Mouse (Mus musculus): Measurements from ENCODE around the gene Fam83c.
A peak's percentile ranks its signal among the peaks of the same experiment; 100 is the strongest.
"Not testable (repeated sequence)": the region's sequence is repeated elsewhere in the genome, so short reads cannot be mapped to it uniquely, and the experiment has no call there.

Gene Fam83c

DNA sequence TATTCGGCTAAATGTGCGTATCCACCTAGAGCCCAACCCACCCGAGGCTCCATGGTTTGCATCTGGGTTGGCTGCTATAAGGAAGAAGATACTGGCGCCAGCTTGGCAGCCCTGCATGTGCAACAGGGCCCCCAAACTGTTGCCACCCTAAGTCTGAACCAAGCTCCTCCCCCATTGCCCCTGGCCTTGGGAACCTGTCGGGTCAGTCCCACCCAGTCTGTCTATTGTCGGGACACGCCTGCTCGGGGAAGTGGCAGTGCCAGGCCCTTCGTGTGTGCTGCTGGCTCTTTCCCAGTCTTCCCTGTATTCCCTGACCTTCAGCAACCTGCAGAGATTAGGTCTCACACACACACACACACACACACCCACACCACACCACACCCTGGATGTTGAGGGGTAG is at the start of gene Fam83c:
TSS of gene Fam83c (minus strand) at position 123 of the 400 bp plus-strand sequence.
- no peak for DNase-seq (ENCODE audit: extremely low read depth, insufficient read length, low spot score)

DNA sequence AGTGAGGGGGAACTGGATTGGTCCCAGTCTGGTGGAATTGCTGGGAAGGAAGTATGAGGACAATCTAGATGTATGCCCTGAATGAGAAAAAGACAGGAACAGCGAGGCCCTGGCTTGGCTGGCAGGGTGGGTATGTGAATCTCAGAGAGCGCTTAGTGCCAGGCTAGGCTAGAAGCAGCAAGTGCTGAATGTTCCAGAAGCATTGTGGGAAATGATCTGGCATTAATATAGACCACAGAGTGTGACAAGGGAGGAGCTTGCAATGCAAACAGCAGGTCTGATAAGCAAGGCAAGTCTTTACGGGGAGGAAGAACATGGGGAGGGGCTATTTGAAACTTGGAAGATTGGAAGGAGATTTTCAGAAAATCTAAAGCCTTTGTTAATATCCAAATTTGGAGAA is 47.4 kb upstream of the Fam83c start:
- no peak for DNase-seq (ENCODE audit: extremely low read depth, insufficient read length, low spot score)

DNA sequence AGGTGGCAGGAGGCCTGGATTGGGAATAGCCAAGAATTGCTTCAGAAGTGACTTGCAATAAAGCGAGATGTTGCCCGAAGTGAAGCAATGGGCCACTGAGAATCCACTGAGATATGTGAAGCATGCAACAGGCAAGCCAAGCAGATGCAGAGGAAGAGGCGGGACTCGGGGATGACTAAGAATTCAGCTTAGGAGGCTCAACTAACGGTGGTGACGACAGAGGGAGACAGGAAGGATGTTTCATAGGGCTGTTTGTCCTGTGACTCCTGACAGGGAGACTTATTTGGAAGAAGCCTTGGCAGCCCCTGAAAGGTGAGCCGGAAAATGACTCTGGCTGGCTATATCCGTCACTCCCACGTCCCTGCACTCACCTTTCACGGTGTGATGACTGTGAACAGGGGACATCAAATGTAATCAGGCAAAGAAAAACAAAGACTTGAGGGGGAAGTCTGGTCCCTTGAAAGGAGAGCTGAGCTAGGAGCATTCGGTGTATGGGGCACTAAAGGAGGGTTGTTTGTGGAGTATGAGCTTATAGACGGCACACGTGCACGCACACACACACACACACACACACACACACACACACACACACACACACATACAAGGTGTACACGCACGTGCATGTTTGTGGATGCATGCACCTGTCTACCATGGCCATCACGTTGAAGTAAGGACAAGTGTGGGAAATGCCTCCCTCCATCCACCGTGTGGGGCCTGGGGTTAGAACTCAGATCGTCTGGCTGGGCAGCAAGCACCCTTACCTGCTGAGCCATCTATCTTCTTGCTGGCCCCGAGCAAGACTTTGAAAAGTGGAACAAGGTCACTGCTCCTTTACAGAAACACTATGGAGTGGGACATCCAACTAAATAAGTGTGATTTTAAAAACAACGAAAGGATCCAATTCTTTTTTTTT is 44.6 kb upstream of the Fam83c start:
- peak; percentile 86 for DNase-seq (ENCODE audit: extremely low read depth, insufficient read length, low spot score)

DNA sequence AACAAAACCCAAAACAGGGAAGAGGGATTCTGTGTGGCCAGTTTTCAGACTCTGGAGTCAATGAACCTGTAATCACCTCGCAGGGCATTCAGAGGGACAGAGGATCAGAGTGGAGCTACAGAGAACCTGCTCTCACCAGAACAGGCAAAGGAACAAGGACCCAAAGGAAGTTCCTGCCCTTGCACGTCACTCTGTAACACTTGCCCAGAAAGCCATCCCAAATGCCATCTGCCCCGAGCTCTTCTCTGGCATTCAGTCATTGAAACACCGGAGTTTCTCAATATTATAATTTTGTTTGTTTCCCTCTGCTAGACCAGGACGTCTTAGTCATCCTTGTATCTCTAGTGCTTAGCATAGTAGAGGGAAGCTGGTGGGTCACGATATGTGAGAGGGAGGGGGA is 39.0 kb upstream of the Fam83c start:
- DNase-seq (ENCODE audit: extremely low read depth, insufficient read length, low spot score), result peak; percentile 46

DNA sequence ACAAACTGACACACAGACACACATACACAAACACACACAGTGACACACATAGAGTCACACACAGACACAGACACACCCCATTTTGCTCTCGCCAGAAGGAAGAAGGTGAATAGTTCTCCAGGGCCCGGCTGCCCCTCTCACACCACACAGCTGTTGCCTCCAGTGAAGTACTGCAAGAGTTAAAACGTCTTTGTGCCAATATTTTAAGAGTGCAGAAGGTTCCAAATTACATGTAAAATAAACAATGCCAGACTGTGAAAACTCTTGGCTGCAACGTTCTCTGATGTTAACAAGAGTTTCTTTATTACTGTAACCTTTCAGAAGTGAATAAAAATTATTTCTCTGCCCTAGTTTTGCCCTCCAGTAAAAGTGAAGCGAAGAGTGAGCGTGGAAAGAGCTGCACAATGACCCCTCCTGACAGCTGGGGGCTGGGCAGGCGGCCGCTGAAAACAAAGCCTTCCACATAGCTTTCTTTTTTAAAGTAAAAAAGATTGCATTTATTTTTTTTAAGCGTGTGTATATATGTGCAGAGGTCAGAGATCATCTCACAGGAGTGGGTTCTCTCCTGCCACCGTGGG is 38.4 kb upstream of the Fam83c start:
- DNase-seq (ENCODE audit: extremely low read depth, insufficient read length, low spot score), result no peak

DNA sequence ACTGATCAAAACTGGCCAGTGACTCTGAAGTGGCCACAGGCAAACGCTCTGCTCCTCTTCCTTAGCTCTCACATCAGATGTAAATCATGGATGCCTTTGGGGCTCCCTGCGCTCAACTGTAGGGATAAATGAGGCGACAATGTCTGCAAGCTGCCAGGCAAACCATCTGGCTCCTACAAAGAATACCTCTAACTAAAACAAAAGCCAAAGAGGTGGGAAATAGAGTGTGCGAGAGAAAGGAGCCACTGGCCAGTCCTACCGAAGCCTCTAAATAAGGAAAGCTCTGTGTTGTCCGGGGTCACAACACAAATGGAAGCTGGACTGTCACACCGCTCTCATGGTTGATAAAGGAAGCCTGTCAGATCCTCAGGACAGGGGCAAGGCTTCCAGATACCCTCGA is 37.8 kb upstream of the Fam83c start:
- no peak for DNase-seq (ENCODE audit: extremely low read depth, insufficient read length, low spot score)

DNA sequence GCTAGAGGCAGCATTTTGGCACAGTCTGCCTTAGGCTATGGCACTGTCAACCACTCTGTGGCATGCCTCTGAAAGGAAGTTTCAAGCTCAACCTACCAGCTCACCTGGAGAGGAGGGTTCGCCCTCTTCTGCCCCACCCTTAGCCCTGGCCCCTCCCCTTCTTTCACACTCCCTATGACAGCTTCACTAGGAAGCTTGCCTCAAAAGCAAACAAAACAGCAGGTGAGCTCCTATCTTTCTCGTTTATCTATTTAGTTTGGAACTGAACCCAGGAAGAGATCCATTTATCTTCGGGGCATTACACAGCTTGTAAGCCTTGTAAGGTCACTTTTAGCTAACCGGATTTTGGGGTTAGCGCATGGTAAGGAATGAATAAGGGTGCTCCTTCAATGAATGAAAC is 35.1 kb upstream of the Fam83c start:
- DNase-seq (ENCODE audit: extremely low read depth, insufficient read length, low spot score), result no peak

DNA sequence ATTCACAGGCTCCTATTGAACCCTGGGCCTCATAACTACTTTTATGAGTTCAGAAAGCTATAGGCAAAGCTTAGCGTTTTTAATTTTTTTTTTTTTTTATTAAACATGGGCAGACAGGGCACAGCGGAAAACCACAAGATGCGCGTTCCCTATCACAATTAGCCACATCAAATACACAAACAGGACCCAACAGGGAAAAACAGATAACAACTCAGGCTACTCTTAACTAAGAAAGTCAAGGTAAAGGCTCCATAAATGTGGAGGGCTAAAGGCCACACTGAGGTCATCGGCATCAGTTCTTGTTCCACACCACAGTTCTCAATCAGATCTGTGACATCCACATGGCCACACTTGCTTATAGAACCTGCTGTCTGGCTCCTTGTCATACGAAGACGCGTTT is 33.7 kb upstream of the Fam83c start:
- DNase-seq (ENCODE audit: extremely low read depth, insufficient read length, low spot score), result no peak

DNA sequence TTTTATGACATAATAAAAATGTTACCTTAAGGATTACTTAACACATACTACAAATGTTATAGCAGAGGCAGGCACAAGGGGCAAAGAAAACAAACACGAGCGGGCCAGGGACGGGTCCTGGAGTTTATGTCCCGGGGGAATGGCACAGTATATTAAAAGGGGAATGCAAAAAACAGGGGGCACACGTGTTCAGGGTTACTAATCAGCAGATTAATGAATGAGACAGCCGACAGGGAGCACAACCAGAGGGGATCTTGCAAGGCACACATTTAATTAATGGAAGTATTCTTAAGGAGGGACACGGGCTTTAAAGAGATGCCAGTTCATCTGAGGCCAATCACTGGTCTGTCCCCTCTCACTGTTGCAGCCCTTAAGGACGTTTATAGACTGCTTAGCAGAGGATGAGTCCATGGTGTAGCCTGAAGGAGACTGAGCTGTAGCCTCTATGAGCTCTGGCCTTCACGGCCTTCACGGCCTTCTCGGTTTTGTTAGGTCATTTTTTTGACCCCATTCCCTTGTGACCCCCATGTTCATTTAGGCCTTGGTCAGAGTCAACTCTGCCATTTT is 28.7 kb upstream of the Fam83c start:
- DNase-seq (ENCODE audit: extremely low read depth, insufficient read length, low spot score), result no peak

DNA sequence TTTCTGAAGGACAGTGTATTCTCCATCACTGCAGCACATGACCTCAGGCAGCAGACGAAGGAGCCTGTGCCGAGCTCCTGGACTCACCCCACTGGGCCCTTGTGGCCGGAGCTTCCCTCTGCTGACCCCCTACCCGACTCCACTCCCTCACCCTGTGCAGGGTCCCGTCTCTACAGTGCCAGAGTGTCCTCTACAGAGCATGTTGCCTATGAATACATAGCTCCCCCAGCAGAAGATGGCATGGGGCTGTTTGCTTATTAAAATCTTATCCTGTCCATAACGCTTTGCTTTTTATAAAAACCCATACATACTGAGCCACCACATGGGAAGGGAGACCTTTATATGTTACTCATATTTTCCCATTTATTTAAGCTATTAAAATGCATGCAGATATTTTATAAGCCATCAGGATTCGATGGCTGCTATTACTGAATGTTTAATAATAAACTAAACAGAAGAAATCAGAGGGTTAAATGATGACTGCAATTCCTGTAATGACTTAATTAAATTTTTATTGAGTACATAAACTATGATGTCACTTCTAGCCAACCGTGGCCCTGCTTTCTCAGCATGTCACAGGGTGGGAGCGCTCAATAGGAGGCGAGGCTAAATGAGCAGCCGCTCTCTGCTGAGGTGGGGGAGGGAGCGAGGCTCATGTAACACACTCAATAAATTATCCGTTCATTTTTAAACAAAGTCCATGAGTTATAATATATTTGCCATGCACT is 28.1 kb upstream of the Fam83c start:
- no peak for DNase-seq (ENCODE audit: extremely low read depth, insufficient read length, low spot score)

DNA sequence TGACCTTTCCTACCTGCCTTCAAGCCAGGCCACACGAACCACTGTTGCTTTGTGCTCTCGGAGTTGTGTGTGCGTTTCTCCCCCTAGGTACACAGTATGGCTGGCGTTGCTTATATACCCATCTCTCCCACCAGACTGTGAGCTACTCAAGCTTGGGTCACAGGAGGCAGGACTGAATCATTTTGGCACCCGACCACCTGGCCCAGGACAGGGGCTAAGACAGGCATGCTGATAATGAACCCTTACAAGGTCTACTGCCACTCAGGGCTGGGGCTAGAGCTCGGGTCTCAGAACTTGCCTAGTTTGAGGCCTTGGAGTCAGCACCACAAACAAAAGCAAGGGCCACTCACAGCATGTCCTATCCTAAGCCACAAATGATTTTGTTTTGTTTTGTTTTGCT is 26.9 kb upstream of the Fam83c start:
- no peak for DNase-seq (ENCODE audit: extremely low read depth, insufficient read length, low spot score)

DNA sequence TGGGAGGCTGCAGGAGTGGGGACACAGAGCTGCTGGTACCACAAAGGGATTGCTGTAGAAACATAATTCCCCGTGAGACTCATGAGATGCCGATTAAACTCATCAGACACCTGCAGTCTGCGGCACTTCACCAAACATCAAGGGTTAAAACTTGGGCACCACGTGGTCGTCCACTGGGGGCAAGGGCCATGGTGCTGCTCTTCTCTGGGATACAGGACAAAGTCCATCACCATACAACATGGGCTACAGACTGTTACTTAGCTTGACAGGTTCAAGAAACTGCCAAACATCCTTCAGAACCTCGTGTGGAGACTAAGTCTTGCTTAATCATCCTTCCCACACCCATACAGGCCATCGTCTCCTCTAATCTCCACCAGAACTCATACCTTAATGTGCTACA is 25.4 kb upstream of the Fam83c start:
- no peak for DNase-seq (ENCODE audit: extremely low read depth, insufficient read length, low spot score)

DNA sequence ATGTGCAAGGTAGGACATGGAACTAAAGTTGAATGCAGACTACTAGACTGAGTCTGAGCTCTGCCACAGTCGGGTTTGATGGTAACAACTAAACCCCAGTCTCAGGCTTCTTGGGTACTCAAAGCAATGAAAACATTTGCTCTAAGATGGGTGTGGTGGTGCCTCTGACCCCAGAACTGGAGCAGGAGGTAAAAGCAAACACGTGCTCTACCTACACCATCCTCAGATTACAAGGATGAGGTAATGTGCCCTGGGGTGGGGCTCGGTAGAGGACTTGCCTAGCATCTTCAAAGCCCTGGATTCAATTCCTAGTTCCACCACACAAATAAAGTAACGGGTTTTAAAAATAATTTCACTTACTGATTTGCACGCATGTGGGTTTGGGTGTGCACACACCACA is 17.9 kb upstream of the Fam83c start:
- DNase-seq (ENCODE audit: extremely low read depth, insufficient read length, low spot score), result no peak

DNA sequence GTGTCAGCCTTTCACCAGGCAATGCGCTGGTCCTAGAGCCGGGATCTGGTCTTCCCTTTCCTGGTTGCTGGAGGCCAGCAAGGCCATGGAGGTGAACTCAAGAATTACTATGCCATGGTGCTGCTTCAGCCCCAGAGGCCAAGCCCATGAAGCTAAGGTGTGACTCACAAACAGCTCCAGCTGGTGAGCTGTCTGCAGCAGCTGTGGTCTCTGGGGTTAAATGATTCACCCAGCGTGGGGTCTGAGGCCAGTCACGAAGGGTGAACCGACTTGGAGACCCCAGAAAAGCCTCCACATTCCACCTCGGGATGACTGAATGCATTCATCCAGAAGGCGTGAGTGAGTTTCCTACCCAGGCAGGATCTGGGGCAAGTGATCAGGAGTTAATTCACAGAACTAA is 15.5 kb upstream of the Fam83c start:
- peak; percentile 74 for DNase-seq (ENCODE audit: extremely low read depth, insufficient read length, low spot score)

DNA sequence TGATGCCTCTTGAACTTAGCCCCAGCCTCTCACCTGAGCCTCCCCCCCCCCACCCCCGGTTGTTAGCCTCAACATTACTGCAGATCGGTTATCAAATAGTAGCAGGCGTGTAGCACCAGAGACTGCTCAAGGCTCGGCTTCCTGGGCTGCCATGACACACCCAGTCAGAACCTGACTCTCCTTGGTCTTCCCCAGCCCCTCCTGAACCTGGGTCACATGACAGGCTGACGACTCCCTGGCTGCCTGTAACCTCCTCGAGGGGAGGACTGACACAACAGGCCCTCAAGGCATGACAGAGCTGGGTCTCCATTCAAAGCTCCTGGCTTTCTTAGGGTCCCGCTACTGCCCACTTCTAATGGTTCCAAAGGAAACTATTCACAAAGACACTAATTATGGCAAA is 14.8 kb upstream of the Fam83c start:
- no peak for DNase-seq (ENCODE audit: extremely low read depth, insufficient read length, low spot score)

DNA sequence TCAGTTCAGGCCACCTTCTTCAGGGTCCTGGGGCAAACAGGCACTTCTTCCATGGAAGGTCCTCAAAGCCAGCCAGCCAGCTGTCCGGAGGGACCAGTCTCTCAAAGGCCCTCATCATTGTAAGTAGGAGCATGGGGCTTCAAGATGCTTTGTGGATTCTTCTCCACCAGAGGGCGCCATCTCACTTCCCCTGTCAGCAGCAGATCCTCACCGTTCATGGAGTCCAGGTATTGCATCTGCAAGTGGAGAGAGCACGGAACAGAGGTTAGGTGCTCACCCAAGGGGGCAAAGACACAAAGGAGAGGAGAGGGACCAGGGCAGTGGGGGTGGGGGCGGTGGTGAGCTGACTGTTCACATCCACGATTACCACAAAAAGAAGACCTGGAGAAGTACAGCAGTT is 13.6 kb upstream of the Fam83c start:
- peak; percentile 65 for DNase-seq (ENCODE audit: extremely low read depth, insufficient read length, low spot score)

DNA sequence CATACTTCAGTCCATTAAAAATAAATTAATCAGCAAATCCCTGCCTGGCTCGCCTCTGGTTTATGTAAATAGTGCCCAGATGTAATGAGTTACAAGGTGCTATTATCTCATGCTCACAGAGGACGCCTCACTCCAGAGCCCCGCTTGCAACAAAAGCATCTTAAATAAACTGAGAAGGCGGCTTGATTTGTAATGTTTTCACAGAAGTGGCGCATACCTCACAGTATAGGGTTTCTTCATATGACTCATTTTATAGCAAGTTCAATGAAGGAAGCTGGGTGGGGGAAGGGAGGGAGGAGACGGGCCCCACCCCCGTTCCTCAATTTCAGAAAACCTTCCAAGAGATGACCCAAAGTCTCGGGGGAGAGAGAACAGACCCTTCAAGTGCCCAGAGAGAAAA is 12.3 kb upstream of the Fam83c start:
- DNase-seq (ENCODE audit: extremely low read depth, insufficient read length, low spot score), result no peak

DNA sequence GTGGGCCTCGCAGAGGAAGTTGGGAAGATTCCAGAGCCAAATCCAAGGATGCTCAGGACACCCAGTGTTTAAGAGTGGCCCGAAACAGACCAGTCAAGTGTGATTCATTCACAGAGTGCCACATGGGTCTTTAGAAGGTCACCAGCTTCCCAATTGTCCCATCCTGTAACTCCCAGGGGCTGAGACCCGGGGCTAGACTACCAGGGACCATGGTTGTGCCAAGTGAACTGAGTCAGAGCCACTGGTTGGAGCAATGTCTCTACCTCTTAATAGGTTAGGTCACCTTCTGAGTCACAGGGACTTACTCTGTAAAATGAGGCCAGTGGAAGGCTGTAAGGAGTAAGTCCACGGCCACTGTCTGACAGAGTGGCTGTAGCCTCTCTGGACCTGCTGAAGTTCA is 4.3 kb upstream of the Fam83c start:
- DNase-seq (ENCODE audit: extremely low read depth, insufficient read length, low spot score), result no peak

DNA sequence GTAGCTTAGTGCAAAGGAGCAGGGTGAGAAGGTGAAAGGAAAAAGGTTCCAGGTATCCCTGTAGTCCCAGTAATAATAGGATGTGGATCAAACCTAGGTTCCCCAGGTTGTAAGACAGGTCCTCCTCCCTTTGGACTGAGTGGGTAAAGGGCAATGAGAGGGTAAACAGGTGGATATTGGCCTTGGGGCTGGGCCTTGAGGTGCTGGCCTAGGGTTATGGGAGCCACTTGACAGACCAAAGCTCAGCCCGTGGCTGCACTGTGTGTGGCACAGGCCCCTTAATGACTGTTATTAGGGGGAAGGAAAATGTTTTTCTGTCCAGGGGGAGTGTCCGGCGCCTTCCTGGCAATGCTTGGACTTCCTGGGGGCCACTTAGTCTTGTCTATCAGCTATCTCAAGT is 3.3 kb upstream of the Fam83c start:
- DNase-seq (ENCODE audit: extremely low read depth, insufficient read length, low spot score), result no peak

DNA sequence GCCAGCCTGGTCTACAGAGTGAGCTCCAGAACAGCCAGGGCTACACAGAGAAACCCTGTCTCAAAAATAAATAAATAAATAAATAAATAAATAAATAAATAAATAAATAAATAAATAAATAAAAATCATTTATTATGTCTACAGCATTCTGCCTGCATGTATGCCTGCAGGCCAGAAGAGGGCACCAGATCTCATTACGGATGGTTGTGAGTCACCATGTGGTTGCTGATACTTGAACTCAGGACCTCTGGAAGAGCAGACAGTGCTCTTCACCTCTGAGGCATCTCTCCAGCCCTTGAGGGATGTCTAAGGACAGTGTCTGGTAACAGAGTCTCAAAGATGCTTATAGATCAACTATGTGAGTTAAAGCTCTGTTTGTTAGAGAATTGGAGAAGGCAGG is 2.6 kb downstream of the Fam83c start:
- DNase-seq (ENCODE audit: extremely low read depth, insufficient read length, low spot score), result not testable (repeated sequence)

DNA sequence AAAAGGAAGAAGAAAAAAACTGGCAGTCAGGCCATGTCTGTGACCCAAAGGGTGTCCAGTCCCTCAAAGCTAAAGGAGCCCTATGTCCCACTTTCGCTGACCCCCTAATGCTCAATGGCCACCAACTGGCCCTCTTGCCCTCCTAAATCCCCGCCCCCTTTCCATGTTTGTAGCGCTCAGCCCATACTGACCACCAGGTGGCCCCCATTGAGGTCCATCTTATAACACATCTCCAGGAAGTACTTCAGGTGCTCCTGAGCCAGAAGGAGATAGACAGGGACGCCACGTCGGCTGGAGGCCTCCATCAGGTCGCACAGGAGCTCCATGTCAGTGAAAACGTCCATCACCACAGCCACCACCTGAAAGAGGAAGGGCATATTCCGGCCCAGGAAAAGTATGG is 3.4 kb downstream of the Fam83c start:
- no peak for DNase-seq (ENCODE audit: extremely low read depth, insufficient read length, low spot score)

Measured in 3134 (cell line).